Mouse (Mus musculus): ENCODE measurements at regions not wholly inside any gene's neighbourhood (a gene's known extent, or its start where the extent isn't known, plus 50 kb on each side); places are given as distances from the start of the nearest gene placed in this dataset.
A peak's percentile ranks its signal among the peaks of the same experiment; 100 is the strongest.
"Not testable (repeated sequence)": the region's sequence is repeated elsewhere in the genome, so short reads cannot be mapped to it uniquely, and the experiment has no call there.

GRCm38 (mm10) chr11:14136142-14136541 is 462.9 kb upstream of the Pom121l12 start:
- DNase-seq (ENCODE audit: inconsistent ontology term): no peak

- DNase-seq (ENCODE audit: inconsistent ontology term): not testable (repeated sequence)
These were observed 456.7 kb upstream of the Pom121l12 start for GRCm38 (mm10) chr11:14142376-14142775.

GRCm38 (mm10) chr11:14147639-14148038 is 451.4 kb upstream of the Pom121l12 start:
- no peak for DNase-seq (ENCODE audit: inconsistent ontology term)

- DNase-seq (ENCODE audit: inconsistent ontology term): no peak
These were observed 439.7 kb upstream of the Pom121l12 start for GRCm38 (mm10) chr11:14159366-14159765.

- DNase-seq (ENCODE audit: inconsistent ontology term): no peak
These were observed 429.6 kb upstream of the Pom121l12 start for GRCm38 (mm10) chr11:14169478-14169877.

GRCm38 (mm10) chr11:14174594-14174993 is 424.5 kb upstream of the Pom121l12 start:
- DNase-seq (ENCODE audit: inconsistent ontology term): no peak

GRCm38 (mm10) chr11:14182020-14182419 is 417.1 kb upstream of the Pom121l12 start:
- peak; percentile 26 for DNase-seq (ENCODE audit: inconsistent ontology term)

- DNase-seq (ENCODE audit: inconsistent ontology term): no peak
These were observed 416.6 kb upstream of the Pom121l12 start for GRCm38 (mm10) chr11:14182466-14182865.

- no peak for DNase-seq (ENCODE audit: inconsistent ontology term)
These were observed 415.7 kb upstream of the Pom121l12 start for GRCm38 (mm10) chr11:14183258-14183968.

GRCm38 (mm10) chr11:14195081-14195480 is 404.0 kb upstream of the Pom121l12 start:
- DNase-seq (ENCODE audit: inconsistent ontology term): no peak

All from Muller cell, postnatal 12 days (primary cell).